Mouse (Mus musculus) hindbrain, embryonic 11.5 days (tissue): ENCODE data around the gene Ndst2. TPM values are rescaled to one million over a fixed set of nuclear protein-coding genes. Genes with fewer than 3 reads are reported as not detected.

Experiments used
- ATAC-seq: fragments of 200-750 bp; cut with Nextera tagmentation; 2 replicates; pipeline ENCODE4 v1.8.0; 2017; ENCODE audit warnings: mild to moderate bottlenecking, moderate TSS enrichment, moderate library complexity; ENCODE audit not compliant: low FRiP score
- DNase-seq: peaks from one replicate; pipeline ENCODE4 v3.0.0-alpha.2; 2015; ENCODE audit warnings: low spot score
- H3K27ac ChIP-seq: fragments of 300-500 bp; sonication (generic); 2 replicates; pipeline ENCODE4 v1.5.1; 2014; ENCODE audit warnings: mild to moderate bottlenecking, low read depth, low read length
- H3K27me3 ChIP-seq: fragments of 300-500 bp; sonication (generic); 2 replicates; pipeline ENCODE4 v1.6.1; 2014; ENCODE audit warnings: mild to moderate bottlenecking, low read length, moderate library complexity, mixed read lengths; ENCODE audit not compliant: control insufficient read depth, insufficient read depth
- H3K36me3 ChIP-seq: fragments of 300-500 bp; sonication (generic); 2 replicates; pipeline ENCODE4 v1.6.1; 2014; ENCODE audit warnings: mild to moderate bottlenecking, low read length, moderate library complexity, mixed read lengths; ENCODE audit not compliant: control insufficient read depth, insufficient read depth
- H3K4me1 ChIP-seq: fragments of 300-500 bp; sonication (generic); replicated peaks from 2 replicates; pipeline ENCODE4 v1.6.1; 2014; ENCODE audit warnings: low read length, mixed read lengths; ENCODE audit not compliant: control insufficient read depth, insufficient read depth
- H3K4me2 ChIP-seq: fragments of 300-500 bp; sonication (generic); replicated peaks from 2 replicates; pipeline ENCODE4 v1.6.1; 2014; ENCODE audit warnings: mild to moderate bottlenecking, low read depth, low read length
- H3K4me3 ChIP-seq: fragments of 300-500 bp; sonication (generic); 2 replicates; pipeline ENCODE4 v1.5.1; 2014; ENCODE audit warnings: low read depth, low read length
- H3K9ac ChIP-seq: fragments of 300-500 bp; sonication (generic); 2 replicates; pipeline ENCODE4 v1.6.1; 2014; ENCODE audit warnings: low read depth, low read length
- H3K9me3 ChIP-seq: fragments of 300-500 bp; sonication (generic); 2 replicates; pipeline ENCODE4 v1.6.1; 2016; ENCODE audit warnings: low read length; ENCODE audit not compliant: control insufficient read depth
- WGBS: fragments of 180-500 bp; shearing (Covaris S2); extraction: QIAGEN DNeasy Blood & Tissue Kit; methylation state at CpG from one replicate; pipeline ENCODE4 v1.1.7; 2014; 5-methylcytosine and 5-hydroxymethylcytosine counted together
- polyA plus RNA-seq: library from polyadenylated mRNA; unstranded; fragments of >200 nt; fragmentation: Nextera tagmentation; extraction: Ambion mirVana; gene quantifications from 2 replicates; pipeline ENCODE4 v1.2.1, GENCODE M21; 2014

The Ndst2 gene
- polyA plus RNA-seq, 1 experiment from 2014 or later = 21.0 TPM

GRCm38 (mm10) chr14:20768581-20768980 is 34.2 kb upstream of the Ndst2 start:
- H3K9me3 ChIP-seq = no peaks in the 10 kb centered on the region
- DNase-seq (no peak), ATAC-seq (no peak)
- no peak overlapping the region for H3K9ac ChIP-seq
- WGBS = 75% methylated on average over 5 of the region's 5 CpGs
- H3K27me3 ChIP-seq = no peaks in the 10 kb centered on the region
- no peak overlapping the region for H3K27ac ChIP-seq
- H3K4me2 ChIP-seq = no peak overlapping the region
- no peak overlapping the region for H3K4me3 ChIP-seq
- no peaks in the 10 kb centered on the region for H3K4me1 ChIP-seq
- H3K36me3 ChIP-seq = no peaks in the 10 kb centered on the region

- DNase-seq (no peak), ATAC-seq (no peak)
- H3K36me3 ChIP-seq = no peaks in the 10 kb centered on the region
- no peak overlapping the region for H3K4me2 ChIP-seq
- H3K9me3 ChIP-seq = no peaks in the 10 kb centered on the region
- no peaks in the 10 kb centered on the region for H3K4me1 ChIP-seq
- no peak overlapping the region for H3K9ac ChIP-seq
- no peak overlapping the region for H3K4me3 ChIP-seq
- H3K27me3 ChIP-seq = no peaks in the 10 kb centered on the region
- 96% methylated on average over 7 of the region's 7 CpGs for WGBS
- no peak overlapping the region for H3K27ac ChIP-seq
These were observed 33.6 kb upstream of the Ndst2 start for GRCm38 (mm10) chr14:20767936-20768335.

GRCm38 (mm10) chr14:20765642-20766258 is 31.4 kb upstream of the Ndst2 start:
- H3K36me3 ChIP-seq = no peaks in the 10 kb centered on the region
- H3K4me3 ChIP-seq = no peak overlapping the region
- H3K4me2 ChIP-seq = no peak overlapping the region
- ATAC-seq (peak; percentile 10; the same call in 1 of the 2 replicates), DNase-seq (peak; percentile 94)
- H3K4me1 ChIP-seq = no peaks in the 10 kb centered on the region
- H3K27me3 ChIP-seq = no peaks in the 10 kb centered on the region
- peak overlapping the region; percentile 1; the same call in 1 of the 2 replicates for H3K9ac ChIP-seq
- H3K9me3 ChIP-seq = no peaks in the 10 kb centered on the region
- no peak overlapping the region; the same call in 1 of the 2 replicates for H3K27ac ChIP-seq
- 31% methylated on average over 12 of the region's 12 CpGs for whole genome bisulfite sequencing

GRCm38 (mm10) chr14:20764942-20765341 is 30.6 kb upstream of the Ndst2 start:
- no peak overlapping the region for H3K27ac ChIP-seq
- H3K9ac ChIP-seq = no peak overlapping the region
- no peak for ATAC-seq
- WGBS = 82% methylated on average over 5 of the region's 5 CpGs
- H3K9me3 ChIP-seq = no peaks in the 10 kb centered on the region
- no peak for DNase-seq
- H3K27me3 ChIP-seq = no peaks in the 10 kb centered on the region
- H3K4me3 ChIP-seq = no peak overlapping the region
- peaks cover 8% of the 10 kb centered on the region; the same call in 1 of the 2 replicates for H3K36me3 ChIP-seq
- H3K4me1 ChIP-seq = no peaks in the 10 kb centered on the region
- H3K4me2 ChIP-seq = no peak overlapping the region

- DNase-seq = no peak
- Histone ChIP-seq H3K4me2 (no peak overlapping the region), H3K4me1 (no peaks in the 10 kb centered on the region), H3K36me3 (peaks cover 12% of the 10 kb centered on the region; the same call in 1 of the 2 replicates), H3K9me3 (no peaks in the 10 kb centered on the region), H3K9ac (no peak overlapping the region), H3K27ac (no peak overlapping the region), H3K27me3 (no peaks in the 10 kb centered on the region), H3K4me3 (no peak overlapping the region)
- no peak for ATAC-seq
- 79% methylated on average over 8 of the region's 8 CpGs for WGBS
These were observed 24.5 kb upstream of the Ndst2 start for GRCm38 (mm10) chr14:20758768-20759435.

GRCm38 (mm10) chr14:20757370-20757907 is 23.1 kb upstream of the Ndst2 start:
- DNase-seq = no peak
- no peak overlapping the region for H3K4me3 ChIP-seq
- H3K27ac ChIP-seq = no peak overlapping the region
- H3K4me2 ChIP-seq = no peak overlapping the region
- no peaks in the 10 kb centered on the region for H3K27me3 ChIP-seq
- peaks cover 12% of the 10 kb centered on the region; the same call in 1 of the 2 replicates for H3K36me3 ChIP-seq
- H3K4me1 ChIP-seq = no peaks in the 10 kb centered on the region
- H3K9ac ChIP-seq = no peak overlapping the region
- WGBS = 94% methylated on average over 22 of the region's 22 CpGs
- no peak for ATAC-seq
- H3K9me3 ChIP-seq = no peaks in the 10 kb centered on the region

GRCm38 (mm10) chr14:20753792-20754191 is 19.4 kb upstream of the Ndst2 start:
- ATAC-seq (no peak), DNase-seq (no peak)
- Histone ChIP-seq H3K9me3 (no peaks in the 10 kb centered on the region), H3K9ac (no peak overlapping the region), H3K4me1 (no peaks in the 10 kb centered on the region), H3K27me3 (no peaks in the 10 kb centered on the region), H3K27ac (no peak overlapping the region), H3K4me2 (no peak overlapping the region), H3K36me3 (0 out of 2 replicates have a peak, but pooled peaks cover 4% of the 10 kb centered on the region), H3K4me3 (no peak overlapping the region)
- WGBS = 91% methylated on average over 3 of the region's 3 CpGs

GRCm38 (mm10) chr14:20750503-20750902 is 16.1 kb upstream of the Ndst2 start:
- 92% methylated on average over 5 of the region's 5 CpGs for WGBS
- H3K36me3 ChIP-seq = 0 out of 2 replicates have a peak, but pooled peaks cover 2% of the 10 kb centered on the region
- H3K27ac ChIP-seq = no peak overlapping the region
- H3K4me2 ChIP-seq = no peak overlapping the region
- no peak overlapping the region for H3K9ac ChIP-seq
- no peaks in the 10 kb centered on the region for H3K9me3 ChIP-seq
- H3K27me3 ChIP-seq = no peaks in the 10 kb centered on the region
- DNase-seq = no peak
- no peak overlapping the region for H3K4me3 ChIP-seq
- no peaks in the 10 kb centered on the region for H3K4me1 ChIP-seq
- ATAC-seq = no peak
